Mouse (Mus musculus) mesoderm, embryonic 11.5 days (tissue): Measurements from ENCODE around the gene Add2.
"Not testable (repeated sequence)": the region's sequence is repeated elsewhere in the genome, so short reads cannot be mapped to it uniquely, and the experiment has no call there.

ENCODE experiments used
- DNase-seq: peaks from one replicate; pipeline ENCODE4 v3.0.0-alpha.2; 2012; ENCODE audit warnings: low read depth, low spot score

Add2 gene

GRCm38 (mm10) chr6:86028601-86029322 lies at the start of gene Add2:
Gene Add2, plus strand, starts transcription at chr6:86028681.
- DNase-seq: peak; percentile 82

GRCm38 (mm10) chr6:85978736-85979135 lies 49.7 kb upstream of the Add2 start:
- not testable (repeated sequence) for DNase-seq

- no peak for DNase-seq
Measured at GRCm38 (mm10) chr6:85984351-85984750, 44.1 kb upstream of the Add2 start.

- not testable (repeated sequence) for DNase-seq
Measured at GRCm38 (mm10) chr6:85989570-85989969, 38.9 kb upstream of the Add2 start.

GRCm38 (mm10) chr6:85990774-85991173 lies 37.7 kb upstream of the Add2 start:
- DNase-seq: not testable (repeated sequence)

- DNase-seq: no peak
Measured at GRCm38 (mm10) chr6:86003405-86003925, 25.0 kb upstream of the Add2 start.

DNA sequence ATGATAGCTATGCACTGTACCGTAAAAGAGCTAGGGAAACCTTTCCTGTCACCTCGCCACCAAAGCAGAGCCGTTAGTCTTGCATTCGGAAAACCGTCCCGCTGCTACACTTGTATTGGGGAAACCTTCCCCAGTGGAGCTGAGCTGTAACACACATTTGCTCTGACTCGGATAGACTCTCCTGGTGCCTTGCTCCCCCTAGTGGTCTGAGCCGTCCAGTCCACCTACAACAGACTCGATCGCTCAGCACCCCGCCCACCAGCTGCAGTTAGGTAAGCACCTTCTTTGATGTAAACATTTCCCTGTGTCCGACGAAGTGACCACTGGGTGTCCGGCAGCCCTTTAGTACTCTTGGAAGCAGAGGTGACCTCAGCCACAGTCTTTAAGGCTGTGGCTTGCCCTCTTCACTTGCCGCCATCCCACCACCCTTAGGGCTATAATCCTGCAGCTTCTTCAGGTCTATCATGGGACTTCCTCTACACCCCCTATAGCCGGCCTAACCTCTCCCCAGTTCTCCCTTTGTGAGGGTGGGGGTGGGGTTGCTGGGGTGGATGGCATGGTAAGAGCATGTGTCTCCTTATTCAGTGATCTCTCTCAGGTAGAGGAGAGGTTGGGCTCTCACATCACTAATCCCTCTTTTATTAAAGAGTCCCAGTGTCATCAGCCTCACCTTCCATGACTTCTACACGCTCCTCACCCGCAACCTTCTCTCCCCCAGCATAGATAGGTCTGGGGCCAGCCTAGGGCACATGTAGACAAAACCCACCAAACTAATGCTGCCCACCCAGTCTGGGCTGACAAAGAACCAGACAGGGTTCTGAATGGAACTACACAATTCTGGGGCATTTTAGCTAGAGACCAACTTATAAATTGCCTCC lies 24.0 kb upstream of the Add2 start:
- DNase-seq: peak; percentile 90

DNA sequence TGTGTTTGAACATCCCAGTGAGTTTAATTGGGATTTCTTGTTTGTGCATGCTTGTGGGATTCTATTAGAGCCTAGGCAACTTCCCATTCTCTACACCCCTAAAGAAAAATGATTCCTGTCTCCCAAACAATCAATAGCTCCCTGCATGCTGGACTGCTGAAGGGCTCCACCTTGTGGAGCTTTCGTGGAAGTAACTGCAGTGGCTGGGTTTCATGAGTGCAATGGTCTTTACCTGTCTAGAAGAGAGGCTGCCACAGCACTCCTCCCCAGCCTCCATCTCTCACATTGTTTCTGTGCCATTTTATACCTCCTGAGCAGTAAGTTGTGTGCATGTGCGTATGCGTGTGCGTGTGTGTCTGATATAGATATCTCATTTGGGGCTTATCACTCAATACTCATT lies 18.5 kb upstream of the Add2 start:
- peak; percentile 70 for DNase-seq

GRCm38 (mm10) chr6:86014812-86015211 lies 13.7 kb upstream of the Add2 start:
- DNase-seq: not testable (repeated sequence)

DNA sequence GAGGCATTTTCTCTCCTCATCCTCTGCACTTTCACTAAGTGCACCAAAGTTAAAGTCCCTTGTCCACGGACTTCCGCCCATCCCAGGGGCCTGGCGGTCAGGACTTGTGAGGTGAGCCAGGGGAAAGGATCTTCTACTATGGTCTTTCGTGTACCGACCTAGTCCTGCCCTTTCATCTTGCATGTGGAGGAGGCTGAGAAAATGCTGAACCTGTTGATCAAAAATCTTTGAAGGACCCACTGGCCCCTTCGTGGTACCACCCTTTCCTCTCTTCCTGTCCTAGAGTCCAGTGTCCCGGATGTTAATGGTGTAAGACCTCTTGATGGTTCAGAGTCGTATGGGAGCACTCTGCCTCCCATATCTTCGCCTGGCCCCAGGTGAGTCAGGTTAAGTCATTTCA lies 12.6 kb upstream of the Add2 start, which contains the start of gene Figla:
Gene Figla, plus strand, starts transcription at position 301 of the 400 bp plus-strand sequence.
- no peak for DNase-seq

- no peak for DNase-seq
Measured at GRCm38 (mm10) chr6:86016793-86017350, 11.6 kb upstream of the Add2 start.

GRCm38 (mm10) chr6:86019415-86020237 lies 8.9 kb upstream of the Add2 start:
- DNase-seq: no peak

- DNase-seq: peak; percentile 64
Measured at GRCm38 (mm10) chr6:86020948-86021347, 7.5 kb upstream of the Add2 start.

- DNase-seq: no peak
Measured at GRCm38 (mm10) chr6:86026632-86027292, 1.7 kb upstream of the Add2 start.

DNA sequence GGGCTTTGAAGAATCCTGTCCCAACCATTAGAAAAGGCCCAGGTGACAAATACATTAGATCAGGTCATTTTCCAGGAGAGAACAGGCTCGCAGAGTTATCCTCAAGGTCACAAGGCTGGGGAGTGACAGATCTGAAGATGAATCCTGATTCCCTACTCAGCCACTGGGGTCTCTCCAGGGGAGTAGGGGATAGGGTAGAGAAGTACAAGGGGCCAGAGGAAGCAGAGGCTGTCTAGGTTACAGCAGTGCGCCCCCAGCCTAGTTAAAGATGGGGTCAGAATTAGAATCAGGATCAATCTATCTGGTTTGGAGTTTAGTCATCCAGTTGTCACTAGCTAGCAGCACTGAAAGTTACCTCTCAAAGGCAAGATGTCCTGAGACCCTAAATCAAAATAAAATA lies 331 bp upstream of the Add2 start:
- no peak for DNase-seq

GRCm38 (mm10) chr6:86029323-86029713 lies 837 bp downstream of the Add2 start:
- DNase-seq: no peak

GRCm38 (mm10) chr6:86031527-86031926 lies 3.0 kb downstream of the Add2 start:
- no peak for DNase-seq

GRCm38 (mm10) chr6:86033635-86034034 lies 5.2 kb downstream of the Add2 start:
- DNase-seq: no peak

- DNase-seq: no peak
Measured at GRCm38 (mm10) chr6:86038901-86039300, 10.4 kb downstream of the Add2 start.

GRCm38 (mm10) chr6:86040140-86040539 lies 11.7 kb downstream of the Add2 start:
- DNase-seq: no peak

- DNase-seq: no peak
Measured at GRCm38 (mm10) chr6:86047510-86047909, 19.0 kb downstream of the Add2 start.
